Mouse (Mus musculus) cerebellum, adult 9-11 months (tissue): Measurements from ENCODE around the gene Gli1.
"Not testable (repeated sequence)": the region's sequence is repeated elsewhere in the genome, so short reads cannot be mapped to it uniquely, and the experiment has no call there.

Experiments
- DNase-seq: peaks from one replicate; pipeline ENCODE4 v3.0.0; 2022

The Gli1 gene

GRCm38 (mm10) chr10:127319969-127320368, 21.8 kb downstream of the Gli1 start:
- DNase-seq, result no peak

- DNase-seq, result no peak
Observed at GRCm38 (mm10) chr10:127318009-127318408, 23.8 kb downstream of the Gli1 start.

GRCm38 (mm10) chr10:127317277-127317676, 24.5 kb downstream of the Gli1 start:
- DNase-seq, result no peak

GRCm38 (mm10) chr10:127314950-127315349, 26.8 kb downstream of the Gli1 start:
- DNase-seq, result not testable (repeated sequence)

- not testable (repeated sequence) for DNase-seq
Observed at GRCm38 (mm10) chr10:127313516-127313915, 28.3 kb downstream of the Gli1 start.

- DNase-seq, result no peak
Observed at GRCm38 (mm10) chr10:127312858-127313257, 28.9 kb downstream of the Gli1 start.

- DNase-seq, result peak; percentile 84
Observed at GRCm38 (mm10) chr10:127312356-127312676, 29.5 kb downstream of the Gli1 start.

- peak; percentile 94 for DNase-seq
Observed at GRCm38 (mm10) chr10:127311476-127312355, 30.1 kb downstream of the Gli1 start, which contains the start of gene Mars. Gene Mars (minus strand): TSS chr10:127311786.

- peak; percentile 54 for DNase-seq
Observed at GRCm38 (mm10) chr10:127310523-127311475, 31.0 kb downstream of the Gli1 start.

GRCm38 (mm10) chr10:127309167-127309566, 32.6 kb downstream of the Gli1 start:
- not testable (repeated sequence) for DNase-seq

GRCm38 (mm10) chr10:127303136-127303535, 38.6 kb downstream of the Gli1 start:
- no peak for DNase-seq

- no peak for DNase-seq
Observed at GRCm38 (mm10) chr10:127300361-127300760, 41.4 kb downstream of the Gli1 start.

GRCm38 (mm10) chr10:127297015-127297871, 44.5 kb downstream of the Gli1 start:
- DNase-seq, result no peak

GRCm38 (mm10) chr10:127295986-127296794, 45.6 kb downstream of the Gli1 start:
- no peak for DNase-seq

- DNase-seq, result no peak
Observed at GRCm38 (mm10) chr10:127294895-127295510, 46.8 kb downstream of the Gli1 start.

GRCm38 (mm10) chr10:127293590-127294113, 48.1 kb downstream of the Gli1 start:
- no peak for DNase-seq

- no peak for DNase-seq
Observed at GRCm38 (mm10) chr10:127292987-127293538, 48.7 kb downstream of the Gli1 start.

- no peak for DNase-seq
Observed at GRCm38 (mm10) chr10:127291881-127292638, 49.7 kb downstream of the Gli1 start.
